Mouse (Mus musculus) embryonic facial prominence, embryonic 12.5 days (tissue): ENCODE results near the gene Ebf3. TPM values are rescaled to one million over a fixed set of nuclear protein-coding genes. Genes with fewer than 3 reads are reported as not detected.
A peak's percentile ranks its signal among the peaks of the same experiment; 100 is the strongest.

Experiments
- ATAC-seq: fragments of 200-750 bp; cut with Nextera tagmentation; 2 replicates; pipeline ENCODE4 v1.8.0; 2017; ENCODE audit not compliant: insufficient number of reproducible peaks, insufficient read depth, low FRiP score, low TSS enrichment
- H3K27ac ChIP-seq: fragments of 300-500 bp; sonication (generic); 2 replicates; pipeline ENCODE4 v1.5.1; 2016; ENCODE audit warnings: mild to moderate bottlenecking
- H3K27me3 ChIP-seq: fragments of 300-500 bp; sonication (generic); 2 replicates; pipeline ENCODE4 v1.6.1; 2016; ENCODE audit warnings: mild to moderate bottlenecking, moderate library complexity
- H3K36me3 ChIP-seq: fragments of 300-500 bp; sonication (generic); 2 replicates; pipeline ENCODE4 v1.6.1; 2016; ENCODE audit warnings: mild to moderate bottlenecking
- H3K4me1 ChIP-seq: fragments of 300-500 bp; sonication (generic); 2 replicates; pipeline ENCODE4 v1.6.1; 2016
- H3K4me2 ChIP-seq: fragments of 300-500 bp; sonication (generic); replicated peaks from 2 replicates; pipeline ENCODE4 v1.6.1; 2016; ENCODE audit warnings: mild to moderate bottlenecking, moderate library complexity
- H3K4me3 ChIP-seq: fragments of 300-500 bp; sonication (generic); 2 replicates; pipeline ENCODE4 v1.5.1; 2016; ENCODE audit warnings: mild to moderate bottlenecking
- H3K9ac ChIP-seq: fragments of 300-500 bp; sonication (generic); 2 replicates; pipeline ENCODE4 v1.6.1; 2016; ENCODE audit warnings: mild to moderate bottlenecking, moderate library complexity
- H3K9me3 ChIP-seq: fragments of 300-500 bp; sonication (generic); 2 replicates; pipeline ENCODE4 v1.6.1; 2016; ENCODE audit warnings: mild to moderate bottlenecking, moderate library complexity
- WGBS: fragments of 180-500 bp; shearing (Covaris S2); methylation state at CpG from one replicate; pipeline ENCODE4 v1.1.7; 2016; 5-methylcytosine and 5-hydroxymethylcytosine counted together
- polyA plus RNA-seq: library from polyadenylated mRNA; unstranded; fragments of >200 nt; fragmentation: Nextera tagmentation; extraction: Ambion mirVana; gene quantifications from 2 replicates; pipeline ENCODE4 v1.2.1, GENCODE M21; 2016

Ebf3 gene
- polyA plus RNA-seq: 15.5 and 21.1 TPM in 2 replicates

GRCm38 (mm10) chr7:137313904-137314691 is at the start of gene Ebf3:
Gene Ebf3, minus strand, starts transcription at chr7:137314445.
- WGBS: under 1% methylated on average over 111 of the region's 127 CpGs
- peak within 1 kb of the TSS; percentile 70 for H3K4me2 ChIP-seq
- H3K27me3 ChIP-seq: peaks cover 40% of the 10 kb centered on the region
- H3K4me1 ChIP-seq: peaks cover 40% of the 10 kb centered on the region
- peak within 1 kb of the TSS; percentile 94 for H3K27ac ChIP-seq
- H3K9me3 ChIP-seq: no peaks in the 10 kb centered on the region
- peak within 1 kb of the TSS; percentile 83 for H3K4me3 ChIP-seq
- no peaks in the 10 kb centered on the region for H3K36me3 ChIP-seq
- peak; percentile 80 for ATAC-seq
- H3K9ac ChIP-seq: peak within 1 kb of the TSS; percentile 98

GRCm38 (mm10) chr7:137346860-137347259 is 32.6 kb upstream of the Ebf3 start:
- Histone ChIP-seq H3K4me1 (peaks cover 3% of the 10 kb centered on the region; the same call in 1 of the 2 replicates), H3K27me3 (no peaks in the 10 kb centered on the region), H3K9ac (no peak overlapping the region), H3K4me3 (no peak overlapping the region), H3K36me3 (no peaks in the 10 kb centered on the region), H3K27ac (no peak overlapping the region), H3K9me3 (no peaks in the 10 kb centered on the region), H3K4me2 (no peak overlapping the region)
- ATAC-seq: no peak
- WGBS: 75% methylated on average over 7 of the region's 7 CpGs

DNA sequence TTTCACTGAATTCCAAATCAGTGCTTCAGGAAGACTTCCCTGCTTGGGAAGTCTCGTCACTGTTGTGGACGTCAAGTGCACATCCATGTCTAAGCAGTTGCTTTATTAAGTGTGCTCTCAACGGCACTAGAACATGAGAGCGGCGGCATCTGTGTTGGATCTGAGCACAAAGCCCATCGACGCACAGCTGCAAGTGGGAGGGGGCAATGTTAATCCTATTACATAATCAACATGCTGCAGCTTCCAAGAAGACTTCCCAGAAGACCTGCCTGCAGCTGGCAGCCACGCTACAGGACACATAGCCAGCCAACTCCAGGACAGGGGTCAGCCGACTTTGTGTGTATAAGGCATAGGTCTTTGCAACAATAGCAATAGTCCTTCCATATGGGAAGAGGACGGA is 31.8 kb upstream of the Ebf3 start:
- Histone ChIP-seq H3K4me2 (no peak overlapping the region), H3K4me1 (peaks cover 3% of the 10 kb centered on the region; the same call in 1 of the 2 replicates), H3K4me3 (no peak overlapping the region), H3K9me3 (no peaks in the 10 kb centered on the region), H3K27me3 (no peaks in the 10 kb centered on the region), H3K9ac (no peak overlapping the region), H3K36me3 (no peaks in the 10 kb centered on the region), H3K27ac (no peak overlapping the region)
- ATAC-seq: no peak
- WGBS: 64% methylated on average over 10 of the region's 10 CpGs

DNA sequence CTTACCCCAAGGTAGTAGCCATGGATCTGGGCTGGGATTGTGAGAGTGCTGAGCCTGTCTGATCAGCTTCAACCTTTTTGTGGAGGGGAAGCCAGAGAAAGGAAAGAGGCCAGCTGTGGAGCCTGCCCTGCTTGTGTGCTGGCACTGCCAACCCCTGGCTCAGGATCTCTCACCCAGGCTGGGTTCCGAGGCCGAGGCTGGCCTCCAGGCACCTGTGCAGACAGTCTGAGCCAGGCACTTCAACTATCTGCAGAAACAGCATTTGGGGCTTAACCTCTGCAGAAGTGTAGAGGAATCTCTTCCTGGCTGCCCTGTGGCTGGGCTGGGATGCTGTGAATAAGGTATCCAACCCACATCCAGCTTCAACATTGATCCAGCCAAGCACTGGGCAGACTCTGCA is 19.7 kb upstream of the Ebf3 start:
- H3K4me1 ChIP-seq: no peaks in the 10 kb centered on the region
- no peak overlapping the region for H3K4me3 ChIP-seq
- 92% methylated on average over 2 of the region's 2 CpGs for WGBS
- H3K27ac ChIP-seq: no peak overlapping the region
- H3K4me2 ChIP-seq: no peak overlapping the region
- H3K9me3 ChIP-seq: no peaks in the 10 kb centered on the region
- no peaks in the 10 kb centered on the region for H3K27me3 ChIP-seq
- no peaks in the 10 kb centered on the region for H3K36me3 ChIP-seq
- ATAC-seq: no peak
- no peak overlapping the region for H3K9ac ChIP-seq

- Histone ChIP-seq H3K4me2 (peak overlapping the region; percentile 70), H3K9me3 (no peaks in the 10 kb centered on the region), H3K4me3 (peak overlapping the region; percentile 47), H3K27me3 (peaks cover 68% of the 10 kb centered on the region), H3K4me1 (peaks cover 30% of the 10 kb centered on the region), H3K27ac (no peak overlapping the region), H3K9ac (peak overlapping the region; percentile 57), H3K36me3 (no peaks in the 10 kb centered on the region)
- WGBS: 2% methylated on average over 21 of the region's 21 CpGs
- 0 out of 2 replicates have a peak, but pooled peaks have one; percentile 11 for ATAC-seq
Observed at GRCm38 (mm10) chr7:137322926-137323325, 8.7 kb upstream of the Ebf3 start.

DNA sequence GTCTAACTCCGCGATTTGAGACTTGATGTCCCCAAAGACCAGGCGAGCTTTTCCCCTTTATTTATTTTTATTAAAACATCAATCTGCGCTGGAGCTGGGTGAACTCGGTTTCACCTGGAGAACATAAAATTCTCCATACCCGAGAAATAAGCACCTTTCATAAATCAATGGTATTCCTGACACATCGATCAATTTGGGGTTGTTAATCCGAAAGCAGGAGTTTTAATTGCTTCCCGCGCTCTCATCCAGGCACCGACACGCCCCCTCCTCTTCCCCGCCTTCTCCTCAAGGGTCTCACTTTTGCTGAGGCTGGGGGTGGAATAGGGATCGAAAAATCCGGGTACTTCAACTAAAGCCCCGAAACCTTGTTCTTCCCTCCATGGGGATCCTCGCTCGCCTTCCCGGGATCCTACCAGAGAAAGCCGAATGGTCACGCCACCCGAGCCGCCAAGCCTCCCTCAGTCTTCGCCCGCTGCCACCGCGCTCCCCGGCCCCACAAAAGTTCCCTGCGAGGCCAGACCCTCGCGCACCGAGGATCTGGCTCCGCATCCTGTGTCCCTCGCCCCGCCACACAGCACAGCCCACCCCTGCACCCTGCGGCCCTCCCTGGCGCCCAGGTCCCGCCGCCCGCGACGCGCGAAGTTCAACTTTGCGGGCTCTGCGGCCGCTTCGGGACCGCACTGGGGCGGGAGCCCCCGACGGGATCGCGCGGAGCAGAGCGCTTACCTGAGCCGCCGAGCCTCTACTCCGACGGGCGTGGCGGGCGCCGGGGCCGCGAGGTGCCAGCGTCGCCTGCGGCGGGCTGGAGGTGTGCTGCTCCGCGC is 7.9 kb upstream of the Ebf3 start:
- no peak for ATAC-seq
- no peaks in the 10 kb centered on the region for H3K9me3 ChIP-seq
- H3K4me2 ChIP-seq: peak overlapping the region; percentile 70
- H3K4me1 ChIP-seq: peaks cover 36% of the 10 kb centered on the region
- peaks cover 70% of the 10 kb centered on the region for H3K27me3 ChIP-seq
- WGBS: under 1% methylated on average over 67 of the region's 72 CpGs
- H3K27ac ChIP-seq: no peak overlapping the region
- H3K4me3 ChIP-seq: peak overlapping the region; percentile 47
- H3K36me3 ChIP-seq: no peaks in the 10 kb centered on the region
- peak overlapping the region; percentile 57 for H3K9ac ChIP-seq

DNA sequence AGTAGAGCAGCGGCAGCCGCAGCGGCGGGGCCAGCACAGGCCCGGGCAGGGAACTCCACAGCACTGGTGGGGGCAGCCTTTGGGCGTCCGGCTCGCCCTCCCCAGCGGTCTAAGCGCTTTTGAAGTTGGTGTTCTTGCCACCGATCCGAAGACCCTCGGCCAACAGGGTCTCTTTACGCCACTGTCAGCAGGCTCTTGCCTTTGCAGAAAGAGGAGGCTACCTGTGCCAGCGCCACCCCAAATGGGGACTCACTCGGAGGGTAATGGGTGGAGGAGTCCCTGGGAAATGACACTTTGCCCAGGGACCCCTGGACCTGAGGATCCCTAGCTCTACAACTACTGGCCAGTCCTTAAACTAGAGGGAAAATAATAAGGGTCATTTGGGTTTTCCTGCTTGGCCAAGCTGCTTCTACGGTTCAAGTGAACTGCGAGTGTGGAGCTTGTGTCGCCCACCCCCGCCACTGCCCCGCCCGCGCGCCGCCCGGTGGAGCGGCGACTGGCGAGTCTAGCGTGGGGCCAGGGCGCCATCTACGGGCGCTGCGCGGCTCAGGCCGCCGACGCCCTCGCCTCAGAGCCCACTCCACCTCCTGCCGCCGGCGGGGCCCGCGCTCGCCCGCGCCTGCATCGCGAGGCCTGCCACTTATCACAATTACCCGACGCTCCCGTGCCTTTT is 7.0 kb upstream of the Ebf3 start:
- peak overlapping the region; percentile 47 for H3K4me3 ChIP-seq
- H3K4me2 ChIP-seq: peak overlapping the region; percentile 70
- H3K36me3 ChIP-seq: no peaks in the 10 kb centered on the region
- no peaks in the 10 kb centered on the region for H3K9me3 ChIP-seq
- ATAC-seq: peak; percentile 45; the same call in 1 of the 2 replicates
- peak overlapping the region; percentile 51; the same call in 1 of the 2 replicates for H3K27ac ChIP-seq
- under 1% methylated on average over 52 of the region's 52 CpGs for WGBS
- peaks cover 70% of the 10 kb centered on the region for H3K27me3 ChIP-seq
- peaks cover 42% of the 10 kb centered on the region for H3K4me1 ChIP-seq
- H3K9ac ChIP-seq: peak overlapping the region; percentile 16

- Histone ChIP-seq H3K4me2 (peak overlapping the region; percentile 70), H3K27me3 (peaks cover 75% of the 10 kb centered on the region), H3K27ac (no peak overlapping the region), H3K4me3 (peak overlapping the region; percentile 30), H3K9me3 (no peaks in the 10 kb centered on the region), H3K9ac (no peak overlapping the region), H3K36me3 (no peaks in the 10 kb centered on the region), H3K4me1 (peaks cover 45% of the 10 kb centered on the region)
- no peak for ATAC-seq
- 4% methylated on average over 11 of the region's 11 CpGs for WGBS
Observed at GRCm38 (mm10) chr7:137320320-137320719, 6.1 kb upstream of the Ebf3 start.

GRCm38 (mm10) chr7:137318924-137319885 is 5.0 kb upstream of the Ebf3 start:
- H3K4me1 ChIP-seq: peaks cover 52% of the 10 kb centered on the region
- peak overlapping the region; percentile 43 for H3K9ac ChIP-seq
- no peak for ATAC-seq

GRCm38 (mm10) chr7:137318383-137318775 is 4.1 kb upstream of the Ebf3 start:
- H3K27ac ChIP-seq: peak overlapping the region; percentile 63; the same call in 1 of the 2 replicates
- H3K9ac ChIP-seq: no peak overlapping the region; the same call in 1 of the 2 replicates
- peak overlapping the region; percentile 32 for H3K4me3 ChIP-seq
- H3K4me1 ChIP-seq: peaks cover 52% of the 10 kb centered on the region
- no peaks in the 10 kb centered on the region for H3K9me3 ChIP-seq
- 9% methylated on average over 9 of the region's 9 CpGs for WGBS
- peak overlapping the region; percentile 70 for H3K4me2 ChIP-seq
- no peak for ATAC-seq
- H3K36me3 ChIP-seq: no peaks in the 10 kb centered on the region
- H3K27me3 ChIP-seq: peaks cover 64% of the 10 kb centered on the region

More at GRCm38 (mm10) chr7:137318924-137319885, 5.0 kb upstream of the Ebf3 start:
- H3K27me3 ChIP-seq: peaks cover 72% of the 10 kb centered on the region
- no peaks in the 10 kb centered on the region for H3K9me3 ChIP-seq
- H3K36me3 ChIP-seq: no peaks in the 10 kb centered on the region
- H3K4me3 ChIP-seq: peak overlapping the region; percentile 30
- 1% methylated on average over 48 of the region's 48 CpGs for WGBS
- H3K4me2 ChIP-seq: peak overlapping the region; percentile 70
- H3K27ac ChIP-seq: no peak overlapping the region
